Mouse (Mus musculus): ENCODE results near the gene Rab30. TPM values are rescaled to one million over a fixed set of nuclear protein-coding genes. Genes with fewer than 3 reads are reported as not detected.

Gene Rab30
- polyA plus RNA-seq, 1 experiment from 2014 or later, result 8.3 TPM

- H3K4me3 ChIP-seq, result no peak overlapping the region
- no peak overlapping the region for H3K27ac ChIP-seq
- 88% methylated on average over 5 of the region's 5 CpGs for WGBS
- no peak overlapping the region for H3K4me2 ChIP-seq
- H3K27me3 ChIP-seq, result no peaks in the 10 kb centered on the region
- peaks cover 5% of the 10 kb centered on the region; the same call in 1 of the 2 replicates for H3K4me1 ChIP-seq (replicated peaks)
- no peak overlapping the region for H3K9ac ChIP-seq
- no peak for ATAC-seq (replicated peaks; ENCODE audit: insufficient number of reproducible peaks, insufficient read depth, low FRiP score, low read depth)
- no peaks in the 10 kb centered on the region for H3K9me3 ChIP-seq (replicated peaks)
- no peaks in the 10 kb centered on the region for H3K36me3 ChIP-seq
These were observed 145.8 kb downstream of the Rab30 start for GRCm38 (mm10) chr7:92887230-92887629.

DNA sequence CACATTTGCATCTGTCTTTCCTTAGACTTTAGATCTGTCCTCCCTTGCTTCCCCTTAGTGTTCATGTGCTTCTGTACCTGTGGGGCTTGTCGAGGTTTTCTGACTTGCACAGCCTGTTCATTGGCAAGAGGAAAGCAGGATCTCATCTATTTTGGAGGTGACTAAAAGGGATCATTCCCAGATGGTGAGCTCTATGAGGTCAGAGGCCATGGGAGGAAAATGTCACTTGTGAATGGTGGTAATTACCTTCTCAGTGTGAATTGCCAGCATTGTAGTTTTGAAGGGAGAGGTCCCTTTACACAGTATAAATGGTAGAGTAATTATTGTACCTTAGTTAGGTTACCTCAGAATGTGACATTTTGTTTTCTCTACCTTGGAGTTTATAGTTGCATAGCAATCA is 148.8 kb downstream of the Rab30 start:
- Histone ChIP-seq H3K4me2 (no peak overlapping the region), H3K4me3 (no peak overlapping the region), H3K4me1 (replicated peaks) (peaks cover 2% of the 10 kb centered on the region; the same call in 1 of the 2 replicates), H3K36me3 (no peaks in the 10 kb centered on the region), H3K9ac (no peak overlapping the region), H3K9me3 (replicated peaks) (no peaks in the 10 kb centered on the region), H3K27me3 (no peaks in the 10 kb centered on the region), H3K27ac (no peak overlapping the region)
- WGBS, result 58% methylated on average over 1 of the region's 1 CpGs
- ATAC-seq (replicated peaks; ENCODE audit: insufficient number of reproducible peaks, insufficient read depth, low FRiP score, low read depth), result no peak

DNA sequence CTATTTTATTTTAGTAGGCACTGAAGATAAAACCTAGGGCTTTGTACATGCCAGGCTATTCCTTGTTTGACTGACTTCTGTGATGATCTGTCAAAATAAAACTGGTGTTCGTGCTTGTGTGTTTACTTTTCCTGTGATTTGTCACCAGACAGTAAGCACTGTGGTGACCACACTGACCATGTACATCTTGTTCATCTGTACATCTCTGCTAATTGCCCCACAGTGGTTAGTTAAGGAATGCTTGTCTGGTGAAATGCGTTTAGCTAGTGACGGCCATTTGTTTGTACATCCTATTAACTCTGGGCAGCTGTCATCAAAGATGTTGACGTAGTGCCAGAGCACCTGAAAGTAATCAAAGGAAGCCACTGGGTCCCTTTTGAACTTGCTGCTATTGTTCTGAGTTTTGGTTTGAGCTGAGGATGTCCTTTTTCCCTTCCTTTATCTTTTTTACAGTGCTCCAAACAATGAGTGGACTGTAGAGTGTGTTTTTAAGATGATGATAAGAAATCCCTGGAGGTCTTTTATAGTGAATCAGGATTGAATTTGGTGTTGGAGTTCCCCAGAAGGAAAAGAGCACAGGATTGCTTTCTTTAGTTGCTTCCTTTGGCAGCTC is 149.3 kb downstream of the Rab30 start:
- Histone ChIP-seq H3K36me3 (no peaks in the 10 kb centered on the region), H3K4me1 (replicated peaks) (peaks cover 2% of the 10 kb centered on the region; the same call in 1 of the 2 replicates), H3K4me3 (no peak overlapping the region), H3K4me2 (no peak overlapping the region), H3K27ac (no peak overlapping the region), H3K27me3 (no peaks in the 10 kb centered on the region), H3K9me3 (replicated peaks) (no peaks in the 10 kb centered on the region), H3K9ac (no peak overlapping the region)
- ATAC-seq (replicated peaks; ENCODE audit: insufficient number of reproducible peaks, insufficient read depth, low FRiP score, low read depth), result no peak
- WGBS, result 33% methylated on average over 4 of the region's 4 CpGs

DNA sequence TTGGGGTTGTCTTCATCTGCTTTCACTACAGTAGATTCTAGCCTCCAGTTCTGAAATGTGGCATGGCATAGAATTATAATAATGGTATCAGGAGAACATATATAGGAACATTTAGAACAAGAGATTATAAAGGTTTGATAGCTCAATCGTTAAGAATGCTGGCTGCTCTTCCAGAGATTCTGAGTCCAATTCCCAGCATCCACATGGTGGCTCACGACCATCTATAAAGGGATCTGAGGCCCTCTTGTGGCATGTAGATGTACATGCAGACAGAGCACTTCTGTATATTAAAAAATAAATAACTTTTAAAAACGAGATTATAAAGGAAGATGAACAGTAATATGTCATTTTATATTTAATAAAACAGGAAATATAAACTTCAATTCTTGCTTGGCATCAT is 152.1 kb downstream of the Rab30 start:
- WGBS, result 47% methylated on average over 3 of the region's 3 CpGs
- Histone ChIP-seq H3K4me3 (no peak overlapping the region), H3K9ac (no peak overlapping the region), H3K36me3 (no peaks in the 10 kb centered on the region), H3K27ac (no peak overlapping the region), H3K4me1 (replicated peaks) (no peaks in the 10 kb centered on the region), H3K4me2 (no peak overlapping the region), H3K27me3 (no peaks in the 10 kb centered on the region), H3K9me3 (replicated peaks) (no peaks in the 10 kb centered on the region)
- ATAC-seq (replicated peaks; ENCODE audit: insufficient number of reproducible peaks, insufficient read depth, low FRiP score, low read depth), result no peak

Other genes with a start within 250 kb of the Rab30 start
- 42.1 and 55.9 TPM in 2 replicates for gene Ccdc90b, start 180.5 kb upstream of the Rab30 start, polyA plus RNA-seq (2015; fragmentation: Nextera tagmentation; extraction: Ambion mirVana)
- gene Ankrd42, start 104.5 kb upstream of the Rab30 start, polyA plus RNA-seq (2015; fragmentation: Nextera tagmentation; extraction: Ambion mirVana), result 2.8 and 3.8 TPM in 2 replicates
- 13.7 and 16.1 TPM in 2 replicates for gene Pcf11, start 71.7 kb upstream of the Rab30 start, polyA plus RNA-seq (2015; fragmentation: Nextera tagmentation; extraction: Ambion mirVana)
- 8.2 and 9.0 TPM in 2 replicates for gene Ddias, start 132.6 kb downstream of the Rab30 start, polyA plus RNA-seq (2015; fragmentation: Nextera tagmentation; extraction: Ambion mirVana)
- gene Prcp, start 132.9 kb downstream of the Rab30 start, polyA plus RNA-seq (2015; fragmentation: Nextera tagmentation; extraction: Ambion mirVana), result 19.1 and 22.0 TPM in 2 replicates